Mouse (Mus musculus) limb, embryonic 14.5 days (tissue): ENCODE results near the gene Exoc3l4. TPM values are rescaled to one million over a fixed set of nuclear protein-coding genes. Genes with fewer than 3 reads are reported as not detected.

Experiments used
- ATAC-seq: fragments of 200-750 bp; cut with Nextera tagmentation; 2 replicates; pipeline ENCODE4 v1.8.0; 2017; ENCODE audit warnings: low read depth, moderate number of reproducible peaks, moderate TSS enrichment; ENCODE audit not compliant: low FRiP score
- DNase-seq: peaks from one replicate; pipeline ENCODE4 v3.0.0-alpha.2; 2015; ENCODE audit warnings: low spot score
- H3K27ac ChIP-seq: fragments of 300-500 bp; sonication (generic); replicated peaks from 2 replicates; pipeline ENCODE4 v1.5.1; 2014; ENCODE audit warnings: low read depth, mild to moderate bottlenecking, low read length, moderate library complexity, mixed read lengths
- H3K27me3 ChIP-seq: fragments of 300-500 bp; sonication (generic); 2 replicates; pipeline ENCODE4 v1.6.1; 2014; ENCODE audit warnings: low read length, mixed read lengths; ENCODE audit not compliant: control insufficient read depth, insufficient read depth
- H3K36me3 ChIP-seq: fragments of 300-500 bp; sonication (generic); 2 replicates; pipeline ENCODE4 v1.6.1; 2014; ENCODE audit warnings: mild to moderate bottlenecking, low read length, moderate library complexity, mixed read lengths; ENCODE audit not compliant: control insufficient read depth, insufficient read depth
- H3K4me1 ChIP-seq: fragments of 300-500 bp; sonication (generic); 2 replicates; pipeline ENCODE4 v1.6.1; 2014; ENCODE audit warnings: antibody characterized with exemption, low read length, mixed read lengths; ENCODE audit not compliant: control insufficient read depth, insufficient read depth
- H3K4me2 ChIP-seq: fragments of 300-500 bp; sonication (generic); replicated peaks from 2 replicates; pipeline ENCODE4 v1.6.1; 2014; ENCODE audit warnings: low read depth, mild to moderate bottlenecking, low read length, moderate library complexity; ENCODE audit not compliant: severe bottlenecking
- H3K4me3 ChIP-seq: fragments of 300-500 bp; sonication (generic); replicated peaks from 2 replicates; pipeline ENCODE4 v1.5.1; 2014; ENCODE audit warnings: low read length
- H3K9ac ChIP-seq: fragments of 300-500 bp; sonication (generic); 2 replicates; pipeline ENCODE4 v1.6.1; 2014; ENCODE audit warnings: mild to moderate bottlenecking, low read depth, low read length, moderate library complexity; ENCODE audit not compliant: severe bottlenecking
- H3K9me3 ChIP-seq: fragments of 300-500 bp; sonication (generic); 2 replicates; pipeline ENCODE4 v1.6.1; 2016; ENCODE audit warnings: low read length; ENCODE audit not compliant: control insufficient read depth
- POLR2A ChIP-seq: fragments of 200-500 bp; IDR thresholded peaks from 2 replicates; pipeline ENCODE4 v1.8.0; 2012; ENCODE audit warnings: inconsistent platforms, mild to moderate bottlenecking, moderate library complexity, borderline replicate concordance; ENCODE audit not compliant: insufficient read depth, insufficient read length; ENCODE audit errors: extremely low read depth
- WGBS: fragments of 180-500 bp; shearing (Covaris S2); extraction: QIAGEN DNeasy Blood & Tissue Kit; methylation state at CpG from one replicate; pipeline ENCODE4 v1.1.7; 2014; 5-methylcytosine and 5-hydroxymethylcytosine counted together
- polyA plus RNA-seq, 2 experiments: library from polyadenylated mRNA; depleted of rRNA in 1 of 2; stranded (reverse) in 1 of 2; unstranded in 1 of 2; fragments of >200 nt; fragmentation: Nextera tagmentation in 1 of 2; extraction: Ambion mirVana in 1 of 2; gene quantifications; 2 replicates each; pipeline versions ENCODE4 v1.2.1 to v1.2.3; 2012 to 2014

The Exoc3l4 gene
- polyA plus RNA-seq, 2 experiments = 7.7 to 11.7 TPM

- peaks cover 11% of the 10 kb centered on the region; the same call in 1 of the 2 replicates for H3K27me3 ChIP-seq
- H3K9ac ChIP-seq = no peak overlapping the region
- 51% methylated on average over 10 of the region's 10 CpGs for WGBS
- no peak overlapping the region for H3K4me2 ChIP-seq
- H3K4me3 ChIP-seq = no peak overlapping the region
- ATAC-seq = no peak
- no peak for DNase-seq
- no peaks in the 10 kb centered on the region for H3K36me3 ChIP-seq
- no peak for TF ChIP-seq POLR2A
- no peak overlapping the region for H3K27ac ChIP-seq
- H3K4me1 ChIP-seq = peaks cover 17% of the 10 kb centered on the region
- H3K9me3 ChIP-seq = no peaks in the 10 kb centered on the region
These were observed 37.9 kb downstream of the Exoc3l4 start for GRCm38 (mm10) chr12:111454543-111455280.

DNA sequence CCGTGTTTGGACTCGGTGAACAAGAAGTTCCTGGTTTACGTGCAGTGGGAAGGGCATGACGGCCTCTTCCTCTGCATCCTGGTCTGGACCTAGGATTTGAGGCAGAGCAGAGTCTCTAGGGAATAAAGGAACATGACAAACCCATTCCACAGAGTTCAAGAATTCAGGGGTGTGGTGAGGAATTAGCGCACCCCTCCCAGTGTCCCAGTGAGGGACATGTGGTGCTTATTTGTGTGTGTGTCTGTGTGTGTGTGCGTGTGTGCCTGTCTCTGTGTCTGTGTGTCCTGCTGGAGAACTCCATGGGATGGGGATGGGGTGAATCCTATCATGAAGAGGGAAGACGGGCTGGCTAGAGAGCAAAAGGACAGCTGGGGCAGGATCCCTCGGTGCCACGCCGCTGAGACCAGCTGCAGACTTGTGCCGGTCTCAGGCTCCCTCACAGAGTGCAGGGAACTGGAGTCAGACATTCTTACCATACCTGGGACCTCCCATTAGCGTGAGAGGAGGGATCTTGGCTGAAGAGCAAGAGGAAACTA is 38.6 kb downstream of the Exoc3l4 start:
- 0 out of 2 replicates have a peak, but pooled peaks cover 4% of the 10 kb centered on the region for H3K27me3 ChIP-seq

DNA sequence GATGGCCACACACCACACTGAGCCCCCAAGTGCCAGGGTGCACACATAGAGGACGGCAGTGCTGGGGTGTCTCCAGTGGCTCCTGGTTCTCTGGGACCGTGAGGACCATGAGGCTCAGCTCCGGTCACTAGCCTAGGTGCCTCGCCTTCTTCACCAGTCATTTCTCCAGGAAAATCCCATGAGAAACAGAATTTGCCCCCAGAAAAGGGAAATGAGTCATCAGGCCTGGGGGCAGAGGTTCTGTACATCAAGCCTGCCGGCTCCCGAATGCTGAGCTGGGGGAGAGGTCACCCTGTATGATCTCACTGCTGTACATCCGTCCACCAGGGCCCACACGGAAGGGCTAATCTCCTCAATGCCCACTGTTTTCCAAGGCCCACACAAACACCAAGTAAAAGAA is 39.0 kb downstream of the Exoc3l4 start:
- no peak for TF ChIP-seq POLR2A
- DNase-seq (no peak), ATAC-seq (no peak)
- Histone ChIP-seq H3K36me3 (no peaks in the 10 kb centered on the region), H3K9ac (no peak overlapping the region), H3K9me3 (no peaks in the 10 kb centered on the region), H3K4me1 (peaks cover 13% of the 10 kb centered on the region), H3K27me3 (0 out of 2 replicates have a peak, but pooled peaks cover 4% of the 10 kb centered on the region), H3K27ac (no peak overlapping the region), H3K4me3 (no peak overlapping the region), H3K4me2 (no peak overlapping the region)
- 53% methylated on average over 8 of the region's 8 CpGs for WGBS

More for the DNA sequence above, 38.6 kb downstream of the Exoc3l4 start:
- H3K9ac ChIP-seq = no peak overlapping the region
- peaks cover 16% of the 10 kb centered on the region for H3K4me1 ChIP-seq
- H3K4me2 ChIP-seq = no peak overlapping the region
- no peak for TF ChIP-seq POLR2A
- ATAC-seq (no peak), DNase-seq (no peak)
- no peaks in the 10 kb centered on the region for H3K9me3 ChIP-seq
- H3K36me3 ChIP-seq = no peaks in the 10 kb centered on the region
- H3K4me3 ChIP-seq = no peak overlapping the region
- H3K27ac ChIP-seq = no peak overlapping the region
- WGBS = 65% methylated on average over 12 of the region's 12 CpGs

DNA sequence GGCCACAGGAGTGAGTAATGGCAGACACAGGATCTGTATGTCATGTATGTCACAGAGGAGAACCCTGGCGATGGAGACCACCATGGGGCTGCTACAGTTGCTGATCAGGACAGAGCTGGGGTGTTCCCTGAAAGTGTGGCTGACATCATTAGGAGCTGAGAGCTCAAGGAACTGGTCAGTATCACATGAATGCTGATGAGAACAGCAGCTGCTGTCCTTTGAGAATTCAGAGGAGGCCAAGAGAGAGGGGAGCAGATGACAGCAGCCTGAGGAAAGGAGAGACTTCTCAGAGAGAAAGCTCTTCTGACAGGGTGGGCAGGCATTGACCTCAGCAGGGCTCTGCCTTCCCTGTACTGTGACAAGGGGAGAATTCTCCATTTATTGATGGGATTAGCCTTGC is 40.9 kb downstream of the Exoc3l4 start:
- H3K9me3 ChIP-seq = no peaks in the 10 kb centered on the region

GRCm38 (mm10) chr12:111463570-111463969 is 46.8 kb downstream of the Exoc3l4 start:
- no peak overlapping the region for H3K4me2 ChIP-seq
- 77% methylated on average over 7 of the region's 7 CpGs for WGBS
- no peak overlapping the region for H3K27ac ChIP-seq
- no peaks in the 10 kb centered on the region for H3K27me3 ChIP-seq
- no peak overlapping the region for H3K9ac ChIP-seq
- ATAC-seq (no peak), DNase-seq (no peak)
- H3K4me3 ChIP-seq = no peak overlapping the region
- no peak for TF ChIP-seq POLR2A
- H3K36me3 ChIP-seq = no peaks in the 10 kb centered on the region
- no peaks in the 10 kb centered on the region for H3K9me3 ChIP-seq
- H3K4me1 ChIP-seq = no peaks in the 10 kb centered on the region

More for the DNA sequence above, 40.9 kb downstream of the Exoc3l4 start:
- Histone ChIP-seq H3K4me3 (no peak overlapping the region), H3K4me1 (peaks cover 13% of the 10 kb centered on the region), H3K9ac (no peak overlapping the region), H3K27me3 (no peaks in the 10 kb centered on the region), H3K27ac (no peak overlapping the region), H3K36me3 (no peaks in the 10 kb centered on the region), H3K4me2 (no peak overlapping the region)
- DNase-seq (no peak), ATAC-seq (no peak)
- 92% methylated on average over 1 of the region's 1 CpGs for WGBS
- no peak for TF ChIP-seq POLR2A

DNA sequence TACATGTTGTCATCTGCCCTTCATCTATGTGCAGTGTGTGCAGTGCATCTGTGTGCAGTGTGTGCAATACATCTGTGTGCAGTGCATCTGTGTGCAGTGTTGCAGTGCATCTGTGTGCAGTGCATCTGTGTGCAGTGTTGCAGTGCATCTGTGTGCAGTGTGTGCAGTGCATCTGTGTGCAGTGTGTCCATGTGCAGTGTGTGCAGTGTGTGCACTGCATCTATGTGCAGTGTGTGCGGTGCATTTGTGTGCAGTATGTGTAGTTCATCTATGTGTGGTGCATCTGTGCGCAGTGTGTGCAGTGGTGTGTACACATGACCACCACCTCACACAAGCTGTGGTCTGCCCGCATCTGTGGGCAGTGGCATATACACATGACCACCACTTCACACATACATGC is 49.6 kb downstream of the Exoc3l4 start:
- DNase-seq = no peak
- Histone ChIP-seq H3K27ac (no peak overlapping the region), H3K4me1 (no peaks in the 10 kb centered on the region), H3K9me3 (no peaks in the 10 kb centered on the region), H3K4me2 (no peak overlapping the region), H3K36me3 (no peaks in the 10 kb centered on the region), H3K9ac (no peak overlapping the region), H3K4me3 (no peak overlapping the region), H3K27me3 (no peaks in the 10 kb centered on the region)
- TF ChIP-seq POLR2A = no peak
- 90% methylated on average over 3 of the region's 3 CpGs for WGBS
- ATAC-seq = no peak
